Mouse (Mus musculus): ENCODE results near the gene Tlr4. TPM values are rescaled to one million over a fixed set of nuclear protein-coding genes. Genes with fewer than 3 reads are reported as not detected.
A peak's percentile ranks its signal among the peaks of the same experiment; 100 is the strongest.

The Tlr4 gene
- polyA plus RNA-seq, 2 experiments: 0.75 to 1.8 TPM

DNA sequence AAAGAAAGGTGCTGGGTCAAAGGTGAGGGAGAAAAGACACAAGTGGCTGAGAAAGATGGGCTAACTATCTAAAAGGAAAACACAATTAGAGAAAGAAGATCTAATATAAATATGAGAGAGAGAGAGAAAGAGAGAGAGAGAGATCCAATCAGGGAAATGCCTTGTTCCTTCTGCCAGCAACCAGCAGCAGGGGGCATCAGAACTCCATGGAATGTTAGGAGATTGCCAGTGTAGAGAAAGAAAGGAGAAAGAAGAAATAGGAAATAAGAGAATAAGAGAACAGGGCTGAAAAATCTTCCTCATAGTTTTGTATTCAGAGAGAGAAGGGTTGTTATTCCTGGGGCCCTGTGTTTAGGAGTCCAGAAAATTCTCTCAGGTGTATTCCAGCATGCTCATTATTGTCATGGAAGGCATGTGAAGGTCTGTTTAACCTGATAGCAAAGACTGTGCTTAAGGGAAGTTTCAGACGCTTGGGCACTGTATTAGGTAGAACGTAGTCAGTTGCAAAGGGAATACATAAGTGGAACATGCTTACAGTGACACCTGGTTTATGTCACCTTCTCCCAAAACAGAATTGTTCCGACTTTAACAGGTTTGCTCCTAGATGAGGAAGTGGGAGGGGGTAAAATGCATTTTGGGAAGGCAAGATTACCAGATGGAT is 96.4 kb downstream of the Tlr4 start:
- no peak for TF ChIP-seq POLR2A (IDR thresholded peaks at IDR 0.05; ENCODE audit: borderline replicate concordance, extremely low read depth, insufficient read depth, insufficient read length)
- Histone ChIP-seq H3K4me3 (replicated peaks; ENCODE audit: low read length) (no peak overlapping the region), H3K4me2 (replicated peaks; ENCODE audit: low read depth, low read length, severe bottlenecking) (no peak overlapping the region), H3K27me3 (ENCODE audit: control insufficient read depth, insufficient read depth, low read length) (no peaks in the 10 kb centered on the region), H3K9ac (ENCODE audit: low read depth, low read length, severe bottlenecking) (no peak overlapping the region), H3K36me3 (ENCODE audit: control insufficient read depth, insufficient read depth, low read length) (no peaks in the 10 kb centered on the region), H3K4me1 (ENCODE audit: control insufficient read depth, insufficient read depth, low read length) (no peaks in the 10 kb centered on the region), H3K27ac (replicated peaks; ENCODE audit: low read depth, low read length) (no peak overlapping the region), H3K9me3 (ENCODE audit: control insufficient read depth, low read length) (no peaks in the 10 kb centered on the region)
- peak; percentile 59 for DNase-seq (ENCODE audit: low spot score)
- ATAC-seq (ENCODE audit: low FRiP score, low read depth): no peak
- 42% methylated on average over 3 of the region's 3 CpGs for WGBS

- Histone ChIP-seq H3K27ac (replicated peaks; ENCODE audit: low read depth, low read length) (no peak overlapping the region), H3K36me3 (ENCODE audit: control insufficient read depth, insufficient read depth, low read length) (no peaks in the 10 kb centered on the region), H3K27me3 (ENCODE audit: control insufficient read depth, insufficient read depth, low read length) (no peaks in the 10 kb centered on the region), H3K4me1 (ENCODE audit: control insufficient read depth, insufficient read depth, low read length) (no peaks in the 10 kb centered on the region), H3K4me2 (replicated peaks; ENCODE audit: low read depth, low read length, severe bottlenecking) (no peak overlapping the region), H3K9me3 (ENCODE audit: control insufficient read depth, low read length) (no peaks in the 10 kb centered on the region), H3K9ac (ENCODE audit: low read depth, low read length, severe bottlenecking) (no peak overlapping the region), H3K4me3 (replicated peaks; ENCODE audit: low read length) (no peak overlapping the region)
- ATAC-seq (ENCODE audit: low FRiP score, low read depth) (no peak), DNase-seq (ENCODE audit: low spot score) (no peak)
- 49% methylated on average over 4 of the region's 4 CpGs for WGBS
- no peak for TF ChIP-seq POLR2A (IDR thresholded peaks at IDR 0.05; ENCODE audit: borderline replicate concordance, extremely low read depth, insufficient read depth, insufficient read length)
Observed at GRCm38 (mm10) chr4:66926066-66926465, 98.7 kb downstream of the Tlr4 start.

- no peak for TF ChIP-seq POLR2A (IDR thresholded peaks at IDR 0.05; ENCODE audit: borderline replicate concordance, extremely low read depth, insufficient read depth, insufficient read length)
- DNase-seq (ENCODE audit: low spot score) (no peak), ATAC-seq (ENCODE audit: low FRiP score, low read depth) (no peak)
- H3K27ac ChIP-seq (replicated peaks; ENCODE audit: low read depth, low read length): no peak overlapping the region
- H3K4me2 ChIP-seq (replicated peaks; ENCODE audit: low read depth, low read length, severe bottlenecking): no peak overlapping the region
- no peaks in the 10 kb centered on the region for H3K36me3 ChIP-seq (ENCODE audit: control insufficient read depth, insufficient read depth, low read length)
- no peak overlapping the region for H3K4me3 ChIP-seq (replicated peaks; ENCODE audit: low read length)
- 68% methylated on average over 2 of the region's 2 CpGs for WGBS
- H3K27me3 ChIP-seq (ENCODE audit: control insufficient read depth, insufficient read depth, low read length): no peaks in the 10 kb centered on the region
- H3K9ac ChIP-seq (ENCODE audit: low read depth, low read length, severe bottlenecking): no peak overlapping the region
- H3K4me1 ChIP-seq (ENCODE audit: control insufficient read depth, insufficient read depth, low read length): no peaks in the 10 kb centered on the region
- H3K9me3 ChIP-seq (ENCODE audit: control insufficient read depth, low read length): no peaks in the 10 kb centered on the region
Observed at GRCm38 (mm10) chr4:66927537-66928088, 100.2 kb downstream of the Tlr4 start.

DNA sequence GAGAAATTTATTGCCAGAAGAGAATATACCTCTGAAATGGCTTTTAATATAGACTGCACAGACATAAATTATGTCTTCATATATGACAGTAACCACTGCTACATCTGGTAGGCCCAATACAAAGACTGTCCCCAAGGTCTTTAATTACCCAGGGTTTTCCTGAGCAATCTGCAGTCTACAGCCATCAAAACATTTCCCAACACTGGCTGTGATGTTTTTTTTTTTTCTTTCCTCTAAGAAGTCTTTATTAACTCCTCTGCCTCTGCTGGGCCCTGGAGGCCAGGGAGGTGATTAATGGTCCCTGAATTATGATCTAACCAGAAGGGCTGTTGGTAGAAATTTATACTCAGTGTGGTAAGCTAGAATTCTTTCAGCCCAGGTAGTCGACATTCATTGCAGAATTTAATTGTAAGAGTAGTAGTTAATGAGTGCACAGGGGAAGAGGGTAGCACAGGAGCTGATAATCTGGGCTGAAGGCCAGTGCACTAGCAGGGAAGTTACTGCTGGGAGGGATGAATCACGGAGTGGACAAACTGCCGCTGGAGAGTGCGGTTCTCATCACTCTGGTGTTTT is 111.2 kb downstream of the Tlr4 start:
- DNase-seq (ENCODE audit: low spot score): no peak

GRCm38 (mm10) chr4:66941894-66942293 is 114.5 kb downstream of the Tlr4 start:
- no peak for TF ChIP-seq POLR2A (IDR thresholded peaks at IDR 0.05; ENCODE audit: borderline replicate concordance, extremely low read depth, insufficient read depth, insufficient read length)
- no peak overlapping the region for H3K27ac ChIP-seq (replicated peaks; ENCODE audit: low read depth, low read length)
- no peaks in the 10 kb centered on the region for H3K9me3 ChIP-seq (ENCODE audit: control insufficient read depth, low read length)
- no peaks in the 10 kb centered on the region for H3K27me3 ChIP-seq (ENCODE audit: control insufficient read depth, insufficient read depth, low read length)
- no peak overlapping the region for H3K9ac ChIP-seq (ENCODE audit: low read depth, low read length, severe bottlenecking)
- no peaks in the 10 kb centered on the region for H3K4me1 ChIP-seq (ENCODE audit: control insufficient read depth, insufficient read depth, low read length)
- no peaks in the 10 kb centered on the region for H3K36me3 ChIP-seq (ENCODE audit: control insufficient read depth, insufficient read depth, low read length)
- no peak for ATAC-seq (ENCODE audit: low FRiP score, low read depth)
- DNase-seq (ENCODE audit: low spot score): no peak
- WGBS: 69% methylated on average over 1 of the region's 1 CpGs
- no peak overlapping the region for H3K4me3 ChIP-seq (replicated peaks; ENCODE audit: low read length)
- no peak overlapping the region for H3K4me2 ChIP-seq (replicated peaks; ENCODE audit: low read depth, low read length, severe bottlenecking)

More for the DNA sequence above, 111.2 kb downstream of the Tlr4 start:
- no peak for TF ChIP-seq POLR2A (IDR thresholded peaks at IDR 0.05; ENCODE audit: borderline replicate concordance, extremely low read depth, insufficient read depth, insufficient read length)
- ATAC-seq (ENCODE audit: low FRiP score, low read depth): no peak
- Histone ChIP-seq H3K9me3 (ENCODE audit: control insufficient read depth, low read length) (no peaks in the 10 kb centered on the region), H3K4me2 (replicated peaks; ENCODE audit: low read depth, low read length, severe bottlenecking) (no peak overlapping the region), H3K27ac (replicated peaks; ENCODE audit: low read depth, low read length) (no peak overlapping the region), H3K4me1 (ENCODE audit: control insufficient read depth, insufficient read depth, low read length) (no peaks in the 10 kb centered on the region), H3K4me3 (replicated peaks; ENCODE audit: low read length) (no peak overlapping the region), H3K36me3 (ENCODE audit: control insufficient read depth, insufficient read depth, low read length) (no peaks in the 10 kb centered on the region), H3K27me3 (ENCODE audit: control insufficient read depth, insufficient read depth, low read length) (no peaks in the 10 kb centered on the region), H3K9ac (ENCODE audit: low read depth, low read length, severe bottlenecking) (no peak overlapping the region)
- 27% methylated on average over 4 of the region's 4 CpGs for WGBS
